Mouse (Mus musculus): ENCODE results near the gene Adat3.

Gene Adat3

GRCm38 (mm10) chr10:80602698-80603325, at the start of gene Adat3, which contains the start of gene Scamp4:
Adat3 (plus strand) TSS chr10:80602880.
Scamp4 (plus strand) TSS chr10:80602872.
- DNase-seq (ENCODE audit: low spot score), result peak; percentile 93

- no peak for DNase-seq (ENCODE audit: low spot score)
Measured at GRCm38 (mm10) chr10:80553575-80553974, 49.1 kb upstream of the Adat3 start.

- DNase-seq (ENCODE audit: low spot score), result no peak
Measured at GRCm38 (mm10) chr10:80553997-80554396, 48.7 kb upstream of the Adat3 start.

- no peak for DNase-seq (ENCODE audit: low spot score)
Measured at GRCm38 (mm10) chr10:80557346-80557965, 45.2 kb upstream of the Adat3 start.

GRCm38 (mm10) chr10:80559431-80559830, 43.2 kb upstream of the Adat3 start:
- DNase-seq (ENCODE audit: low spot score), result no peak

GRCm38 (mm10) chr10:80560621-80561020, 42.1 kb upstream of the Adat3 start:
- no peak for DNase-seq (ENCODE audit: low spot score)

GRCm38 (mm10) chr10:80561116-80561944, 41.4 kb upstream of the Adat3 start, which contains the start of gene Rexo1:
Rexo1 (minus strand) TSS chr10:80561560.
- DNase-seq (ENCODE audit: low spot score), result peak; percentile 90

- DNase-seq (ENCODE audit: low spot score), result peak; percentile 80
Measured at GRCm38 (mm10) chr10:80566375-80567092, 36.1 kb upstream of the Adat3 start.

GRCm38 (mm10) chr10:80568876-80569275, 33.8 kb upstream of the Adat3 start:
- no peak for DNase-seq (ENCODE audit: low spot score)

GRCm38 (mm10) chr10:80569664-80570066, 33.0 kb upstream of the Adat3 start:
- no peak for DNase-seq (ENCODE audit: low spot score)

- no peak for DNase-seq (ENCODE audit: low spot score)
Measured at GRCm38 (mm10) chr10:80570419-80570818, 32.3 kb upstream of the Adat3 start.

GRCm38 (mm10) chr10:80570871-80571836, 31.5 kb upstream of the Adat3 start:
- no peak for DNase-seq (ENCODE audit: low spot score)

- no peak for DNase-seq (ENCODE audit: low spot score)
Measured at GRCm38 (mm10) chr10:80572477-80572876, 30.2 kb upstream of the Adat3 start.

- DNase-seq (ENCODE audit: low spot score), result no peak
Measured at GRCm38 (mm10) chr10:80573944-80574343, 28.7 kb upstream of the Adat3 start.

GRCm38 (mm10) chr10:80574896-80575295, 27.8 kb upstream of the Adat3 start:
- no peak for DNase-seq (ENCODE audit: low spot score)

- DNase-seq (ENCODE audit: low spot score), result no peak
Measured at GRCm38 (mm10) chr10:80575925-80576324, 26.8 kb upstream of the Adat3 start.

GRCm38 (mm10) chr10:80576351-80577194, 26.1 kb upstream of the Adat3 start:
- no peak for DNase-seq (ENCODE audit: low spot score)

- peak; percentile 95 for DNase-seq (ENCODE audit: low spot score)
Measured at GRCm38 (mm10) chr10:80577195-80578130, 25.2 kb upstream of the Adat3 start, which contains the start of gene Klf16. Klf16 (minus strand) TSS chr10:80577321.

Measured in left cerebral cortex, adult 11 months (tissue).